Mouse (Mus musculus): Measurements from ENCODE around the gene Sowaha. TPM values are rescaled to one million over a fixed set of nuclear protein-coding genes. Genes with fewer than 3 reads are reported as not detected.

Gene Sowaha
- 11.0 and 13.2 TPM in 2 replicates for polyA plus RNA-seq (2015; fragmentation: Nextera tagmentation; extraction: Ambion mirVana)

- H3K27me3 ChIP-seq = peaks cover 54% of the 10 kb centered on the region
- 3% methylated on average over 40 of the region's 40 CpGs for WGBS (ENCODE audit: insufficient replicate concordance)
These were observed at the start of gene Sowaha, which contains the start of gene Gm9945 for GRCm38 (mm10) chr11:53479783-53480301. TSS of gene Sowaha (minus strand) at chr11:53480274. TSS of gene Gm9945 (plus strand) at chr11:53480166.

GRCm38 (mm10) chr11:53529253-53529557 lies 49.1 kb upstream of the Sowaha start:
- H3K4me3 ChIP-seq (replicated peaks) = no peak overlapping the region
- H3K9ac ChIP-seq = no peak overlapping the region
- ATAC-seq (ENCODE audit: low read depth) (no peak), DNase-seq (no peak)
- no peaks in the 10 kb centered on the region for H3K9me3 ChIP-seq (replicated peaks)
- no peaks in the 10 kb centered on the region for H3K27me3 ChIP-seq
- 57% methylated on average over 6 of the region's 6 CpGs for WGBS (ENCODE audit: insufficient replicate concordance)
- H3K4me1 ChIP-seq (replicated peaks) = peaks cover 75% of the 10 kb centered on the region
- peaks cover 51% of the 10 kb centered on the region for H3K36me3 ChIP-seq
- no peak overlapping the region for H3K27ac ChIP-seq
- no peak overlapping the region for H3K4me2 ChIP-seq

More at GRCm38 (mm10) chr11:53479783-53480301, at the start of gene Sowaha, which contains the start of gene Gm9945:
- ATAC-seq (ENCODE audit: low read depth) (peak; percentile 63), DNase-seq (peak; percentile 61)
- H3K4me1 ChIP-seq (replicated peaks) = peaks cover 70% of the 10 kb centered on the region
- peak within 1 kb of the TSS; percentile 95 for H3K4me2 ChIP-seq
- H3K9ac ChIP-seq = peak within 1 kb of the TSS; percentile 85
- no peaks in the 10 kb centered on the region for H3K9me3 ChIP-seq (replicated peaks)
- H3K27ac ChIP-seq = peak within 1 kb of the TSS; percentile 98
- H3K4me3 ChIP-seq (replicated peaks) = peak within 1 kb of the TSS; percentile 78
- peaks cover 9% of the 10 kb centered on the region; the same call in 1 of the 2 replicates for H3K36me3 ChIP-seq

- no peak overlapping the region for H3K4me3 ChIP-seq (replicated peaks)
- ATAC-seq (ENCODE audit: low read depth) (peak; percentile 39), DNase-seq (no peak)
- peak overlapping the region; percentile 49; the same call in 1 of the 2 replicates for H3K9ac ChIP-seq
- no peaks in the 10 kb centered on the region for H3K27me3 ChIP-seq
- H3K4me2 ChIP-seq = no peak overlapping the region
- peaks cover 81% of the 10 kb centered on the region for H3K4me1 ChIP-seq (replicated peaks)
- H3K27ac ChIP-seq = peak overlapping the region; percentile 23; the same call in 1 of the 2 replicates
- peaks cover 45% of the 10 kb centered on the region for H3K36me3 ChIP-seq
- H3K9me3 ChIP-seq (replicated peaks) = no peaks in the 10 kb centered on the region
- 44% methylated on average over 9 of the region's 9 CpGs for WGBS (ENCODE audit: insufficient replicate concordance)
These were observed 48.6 kb upstream of the Sowaha start for GRCm38 (mm10) chr11:53528397-53529252.

- no peak overlapping the region for H3K4me2 ChIP-seq
- no peak overlapping the region for H3K4me3 ChIP-seq (replicated peaks)
- ATAC-seq (ENCODE audit: low read depth) (no peak), DNase-seq (no peak)
- 0 out of 2 replicates have a peak overlapping the region, but pooled peaks have one; percentile 28 for H3K9ac ChIP-seq
- H3K9me3 ChIP-seq (replicated peaks) = no peaks in the 10 kb centered on the region
- H3K36me3 ChIP-seq = peaks cover 19% of the 10 kb centered on the region
- peaks cover 97% of the 10 kb centered on the region for H3K4me1 ChIP-seq (replicated peaks)
- H3K27me3 ChIP-seq = no peaks in the 10 kb centered on the region
- no peak overlapping the region for H3K27ac ChIP-seq
- 75% methylated on average over 4 of the region's 4 CpGs for WGBS (ENCODE audit: insufficient replicate concordance)
These were observed 45.4 kb upstream of the Sowaha start for GRCm38 (mm10) chr11:53525461-53525860.

- Histone ChIP-seq H3K27me3 (no peaks in the 10 kb centered on the region), H3K4me2 (no peak overlapping the region), H3K4me3 (replicated peaks) (no peak overlapping the region), H3K4me1 (replicated peaks) (peaks cover 97% of the 10 kb centered on the region), H3K36me3 (peaks cover 19% of the 10 kb centered on the region), H3K9me3 (replicated peaks) (no peaks in the 10 kb centered on the region), H3K27ac (no peak overlapping the region), H3K9ac (no peak overlapping the region)
- ATAC-seq (ENCODE audit: low read depth) (no peak), DNase-seq (peak; percentile 36)
- WGBS (ENCODE audit: insufficient replicate concordance) = 61% methylated on average over 6 of the region's 6 CpGs
These were observed 44.8 kb upstream of the Sowaha start for GRCm38 (mm10) chr11:53524905-53525304.

GRCm38 (mm10) chr11:53523545-53524405 lies 43.7 kb upstream of the Sowaha start:
- no peak for ATAC-seq (ENCODE audit: low read depth)
- no peak for DNase-seq
- H3K4me1 ChIP-seq (replicated peaks) = peaks cover 96% of the 10 kb centered on the region
- 0 out of 2 replicates have a peak overlapping the region, but pooled peaks have one; percentile 95 for H3K4me2 ChIP-seq
- H3K27me3 ChIP-seq = no peaks in the 10 kb centered on the region
- H3K9me3 ChIP-seq (replicated peaks) = no peaks in the 10 kb centered on the region
- no peak overlapping the region for H3K4me3 ChIP-seq (replicated peaks)
- 0 out of 2 replicates have a peak overlapping the region, but pooled peaks have one; percentile 26 for H3K27ac ChIP-seq
- H3K36me3 ChIP-seq = peaks cover 13% of the 10 kb centered on the region
- no peak overlapping the region for H3K9ac ChIP-seq
- WGBS (ENCODE audit: insufficient replicate concordance) = 78% methylated on average over 14 of the region's 14 CpGs

- Histone ChIP-seq H3K4me3 (replicated peaks) (peak overlapping the region; percentile 89), H3K9me3 (replicated peaks) (no peaks in the 10 kb centered on the region), H3K27ac (peak overlapping the region; percentile 96), H3K4me2 (peak overlapping the region; percentile 95), H3K36me3 (peaks cover 12% of the 10 kb centered on the region), H3K27me3 (no peaks in the 10 kb centered on the region), H3K4me1 (replicated peaks) (peaks cover 96% of the 10 kb centered on the region), H3K9ac (peak overlapping the region; percentile 96)
- WGBS (ENCODE audit: insufficient replicate concordance) = 47% methylated on average over 9 of the region's 9 CpGs
- DNase-seq (no peak), ATAC-seq (ENCODE audit: low read depth) (no peak)
These were observed 42.9 kb upstream of the Sowaha start for GRCm38 (mm10) chr11:53522930-53523329.

- DNase-seq (no peak), ATAC-seq (ENCODE audit: low read depth) (no peak)
- 76% methylated on average over 3 of the region's 3 CpGs for WGBS (ENCODE audit: insufficient replicate concordance)
- H3K27ac ChIP-seq = peak overlapping the region; percentile 96
- H3K4me2 ChIP-seq = peak overlapping the region; percentile 95
- no peaks in the 10 kb centered on the region for H3K27me3 ChIP-seq
- no peaks in the 10 kb centered on the region for H3K9me3 ChIP-seq (replicated peaks)
- H3K9ac ChIP-seq = peak overlapping the region; percentile 96
- peak overlapping the region; percentile 89 for H3K4me3 ChIP-seq (replicated peaks)
- peaks cover 9% of the 10 kb centered on the region for H3K36me3 ChIP-seq
- peaks cover 96% of the 10 kb centered on the region for H3K4me1 ChIP-seq (replicated peaks)
These were observed 42.3 kb upstream of the Sowaha start for GRCm38 (mm10) chr11:53522362-53522761.

- Histone ChIP-seq H3K9ac (peak overlapping the region; percentile 96), H3K9me3 (replicated peaks) (no peaks in the 10 kb centered on the region), H3K4me2 (peak overlapping the region; percentile 95), H3K4me1 (replicated peaks) (peaks cover 96% of the 10 kb centered on the region), H3K27me3 (no peaks in the 10 kb centered on the region), H3K27ac (peak overlapping the region; percentile 96), H3K4me3 (replicated peaks) (peak overlapping the region; percentile 89), H3K36me3 (peaks cover 9% of the 10 kb centered on the region)
- 31% methylated on average over 7 of the region's 7 CpGs for WGBS (ENCODE audit: insufficient replicate concordance)
- DNase-seq (peak; percentile 34), ATAC-seq (ENCODE audit: low read depth) (peak; percentile 19)
These were observed 41.7 kb upstream of the Sowaha start for GRCm38 (mm10) chr11:53521821-53522131.

- Histone ChIP-seq H3K4me1 (replicated peaks) (peaks cover 95% of the 10 kb centered on the region), H3K27ac (peak overlapping the region; percentile 96), H3K36me3 (peaks cover 9% of the 10 kb centered on the region), H3K9ac (peak overlapping the region; percentile 96), H3K4me2 (peak overlapping the region; percentile 95), H3K27me3 (no peaks in the 10 kb centered on the region), H3K9me3 (replicated peaks) (no peaks in the 10 kb centered on the region), H3K4me3 (replicated peaks) (peak overlapping the region; percentile 89)
- 20% methylated on average over 16 of the region's 16 CpGs for WGBS (ENCODE audit: insufficient replicate concordance)
- peak; percentile 29 for DNase-seq
- ATAC-seq (ENCODE audit: low read depth) = peak; percentile 46
These were observed 41.2 kb upstream of the Sowaha start for GRCm38 (mm10) chr11:53521120-53521820.
